In genomic region chrX:154350042-154350441, GRCm38 (mm10) we compare ENCODE assay signal across 1 mouse cellular context.
TF ChIP-seq lines count a peak whose summit lies in the region.

No protein-coding gene starts in this region.

TF ChIP-seq in MEL, 35 proteins besides CTCF, POLR2A, EP300 and RAD21 (continued from another document):
- TF ChIP-seq HCFC1 (IDR thresholded peaks at IDR 0.05; ENCODE audit: low read depth, low read length) (no peak), MYC (IDR thresholded peaks at IDR 0.05; ENCODE audit: low read depth, low read length) (no peak), MAFK (IDR thresholded peaks at IDR 0.05; ENCODE audit: borderline replicate concordance, low read depth, low read length) (peak; percentile 69; the same call in 1 of the 2 replicates), ZNF384 (IDR thresholded peaks at IDR 0.05; ENCODE audit: low read depth, low read length) (0 out of 2 replicates have a peak, but pooled peaks have one; percentile 19), USF2 (IDR thresholded peaks at IDR 0.05; ENCODE audit: borderline replicate concordance in 1 of 2, insufficient read depth in 1 of 2, low read depth in 1 of 2, low read length in 2 of 2) (no peak), TBP (IDR thresholded peaks at IDR 0.05; ENCODE audit: low read depth, low read length) (no peak), NRF1 (IDR thresholded peaks at IDR 0.05; ENCODE audit: insufficient read depth, low read depth, low read length, poor library complexity, severe bottlenecking) (no peak), USF1 (IDR thresholded peaks at IDR 0.05; ENCODE audit: low read depth, low read length) (no peak), ZC3H11A (IDR thresholded peaks at IDR 0.05; ENCODE audit: low read depth, low read length) (no peak), SIN3A (IDR thresholded peaks at IDR 0.05; ENCODE audit: low read length) (peak; percentile 81), ETS1 (IDR thresholded peaks at IDR 0.05; ENCODE audit: low read depth, low read length) (peak; percentile 97)
TF ChIP-seq in MEL: peak in this region for 11.
